Mouse (Mus musculus) thymus, postnatal 36 days (tissue): Measurements from ENCODE around the gene Pdcl.
A peak's percentile ranks its signal among the peaks of the same experiment; 100 is the strongest.

Experiments used
- DNase-seq, 2 experiments: peaks; one replicate each; pipeline ENCODE4 v3.0.0; 2022; ENCODE audit warnings: mixed read lengths in 2 of 2

Gene Pdcl

GRCm38 (mm10) chr2:37358633-37359540, at the start of gene Pdcl:
TSS of gene Pdcl (minus strand) at chr2:37359332.
- peak; percentile 96 to 98 for DNase-seq

- DNase-seq: no peak
These were observed 36.4 kb upstream of the Pdcl start for GRCm38 (mm10) chr2:37395539-37395938.

GRCm38 (mm10) chr2:37382921-37383320, 23.8 kb upstream of the Pdcl start:
- DNase-seq: no peak

- peak; percentile 44 to 55 for DNase-seq
These were observed 21.1 kb upstream of the Pdcl start for GRCm38 (mm10) chr2:37380189-37380588.

DNA sequence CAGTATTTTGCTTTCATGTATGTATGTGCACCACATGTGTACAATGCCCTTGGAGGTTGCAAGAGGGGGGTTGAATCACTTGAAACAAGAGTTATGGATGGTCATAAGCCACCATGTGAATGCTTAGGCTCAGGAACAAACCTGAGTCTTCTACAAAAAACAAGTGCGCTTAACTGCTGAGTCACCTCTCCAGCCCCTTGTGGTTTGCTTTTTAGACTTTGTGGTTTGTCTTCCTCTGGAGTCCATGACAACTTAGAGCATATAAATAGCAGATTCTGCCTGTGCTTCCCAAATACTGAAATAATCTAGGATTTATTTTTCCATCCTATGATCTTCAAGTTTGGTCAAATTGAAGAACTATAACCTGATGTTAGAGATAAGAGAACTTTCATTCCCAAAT, 16.9 kb upstream of the Pdcl start:
- no peak for DNase-seq

DNA sequence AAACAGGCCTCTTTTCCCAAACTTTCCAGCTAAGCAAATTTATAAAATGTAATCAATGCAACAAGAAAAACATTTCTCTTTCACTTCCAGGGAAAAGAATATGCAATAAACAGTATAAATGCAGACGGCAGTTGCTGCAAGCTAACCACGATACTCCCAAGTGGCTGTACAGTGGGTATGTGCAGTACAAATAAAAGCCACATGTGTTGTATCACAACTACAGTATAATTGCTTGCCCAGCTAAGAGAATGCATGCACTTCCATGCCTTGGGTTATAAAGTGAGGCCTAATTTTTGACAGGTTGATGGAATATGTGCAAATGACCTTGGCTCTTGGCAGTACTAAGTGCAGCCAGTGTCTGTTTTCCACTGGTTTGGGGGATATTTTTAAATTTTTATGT, 11.5 kb upstream of the Pdcl start:
- no peak for DNase-seq

DNA sequence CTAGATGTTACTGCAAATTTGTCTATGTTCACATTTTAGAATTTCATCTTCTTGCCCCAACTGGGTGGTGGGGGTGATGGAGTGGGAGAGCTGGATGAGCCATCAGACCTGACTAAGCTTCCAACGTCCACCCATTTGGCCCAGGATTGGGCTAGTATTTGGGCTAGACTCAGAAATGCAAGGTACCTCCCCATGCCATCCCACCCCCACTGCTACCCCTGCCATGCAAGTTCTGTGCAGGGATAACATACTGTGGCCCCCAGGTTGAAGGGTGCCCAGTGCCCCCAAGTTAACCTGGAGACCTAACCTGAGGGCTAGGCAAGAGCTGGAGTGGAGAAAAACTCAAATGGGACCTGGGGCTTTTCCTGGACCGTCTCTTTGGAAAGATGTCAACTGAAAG, 776 bp upstream of the Pdcl start:
- peak in 1 of 2 experiments; percentile 20 for DNase-seq

DNA sequence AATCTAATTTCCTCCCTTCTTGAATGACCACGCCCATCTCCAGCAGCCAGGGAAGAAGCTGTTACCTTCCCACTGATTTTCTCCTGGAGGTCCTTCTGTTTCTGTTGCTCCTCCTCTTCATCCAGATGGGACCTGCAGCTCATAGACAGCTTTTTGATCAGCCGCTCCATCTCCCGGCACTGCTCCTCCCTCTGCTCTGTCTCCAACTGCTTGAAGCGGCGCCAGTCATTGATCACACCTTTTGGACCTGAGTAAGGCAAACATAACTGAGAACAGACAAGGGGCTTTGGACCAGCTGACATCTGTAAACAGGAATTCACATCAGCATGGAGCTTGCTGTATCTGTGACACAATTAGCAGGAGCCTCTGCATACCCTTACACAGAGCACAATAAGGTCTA, 3.6 kb downstream of the Pdcl start:
- no peak for DNase-seq

DNA sequence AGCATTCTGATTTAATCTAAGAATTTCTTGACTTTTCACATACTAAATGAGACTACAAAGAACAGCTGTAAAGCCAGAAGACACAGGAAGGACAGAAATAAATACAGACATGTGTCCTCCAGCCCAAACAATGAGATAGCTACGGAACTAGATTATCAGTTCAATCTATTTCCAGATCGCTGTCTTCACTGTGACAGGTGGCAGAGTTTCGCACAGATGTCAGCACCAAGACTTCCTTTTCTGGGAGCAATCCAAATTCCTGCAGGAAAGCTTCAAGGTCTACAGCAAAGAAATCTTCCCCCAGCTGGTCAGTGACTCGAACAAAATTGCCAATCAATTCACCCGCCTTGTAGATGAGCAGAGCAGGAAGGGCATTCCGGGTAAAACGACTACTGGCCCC, 7.5 kb downstream of the Pdcl start:
- DNase-seq: no peak

- DNase-seq: no peak
These were observed 20.5 kb downstream of the Pdcl start for GRCm38 (mm10) chr2:37338497-37339187.

DNA sequence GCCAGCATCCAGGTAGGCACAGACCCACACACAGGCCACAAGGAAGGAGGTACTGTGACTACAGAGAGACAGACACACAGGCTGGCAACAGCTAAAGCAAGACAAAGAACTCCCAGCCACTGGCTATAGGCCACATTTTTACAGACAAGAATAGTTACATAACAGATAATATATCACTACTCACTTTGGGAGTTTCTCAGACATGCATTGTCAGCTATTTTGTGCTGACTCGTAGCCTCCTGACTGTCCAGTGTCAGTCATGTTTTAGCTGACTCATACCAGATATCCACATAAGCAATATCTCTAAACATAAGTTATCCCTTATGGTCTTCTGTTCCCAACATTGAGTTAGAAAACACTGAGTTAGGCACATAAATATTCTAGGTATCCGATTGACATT, 25.8 kb downstream of the Pdcl start:
- DNase-seq: no peak

DNA sequence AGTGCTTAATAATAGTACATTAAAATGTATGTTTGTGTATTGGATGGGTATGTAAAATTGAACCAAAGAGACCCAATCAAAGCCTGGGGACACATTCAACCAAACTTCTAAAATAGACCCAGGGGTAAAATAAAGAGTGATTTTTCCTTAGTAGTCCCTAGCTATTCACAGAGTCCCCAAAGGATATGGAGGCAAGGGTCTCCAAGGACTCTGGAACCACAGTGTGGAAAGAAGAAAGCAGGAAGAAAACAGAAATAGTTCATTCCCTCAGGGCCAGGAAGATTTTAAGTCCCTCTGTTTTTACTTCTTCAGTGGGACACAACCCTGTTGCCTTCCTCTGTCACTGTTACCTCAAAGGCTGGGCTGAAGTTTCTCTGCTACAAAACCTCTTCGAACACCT, 32.9 kb downstream of the Pdcl start, which contains the start of gene Olfr368:
Gene Olfr368, plus strand, starts transcription at position 301 of the 400 bp plus-strand sequence.
- no peak for DNase-seq
